24 mouse cellular contexts compared by ENCODE assay signal in the genomic region with DNA sequence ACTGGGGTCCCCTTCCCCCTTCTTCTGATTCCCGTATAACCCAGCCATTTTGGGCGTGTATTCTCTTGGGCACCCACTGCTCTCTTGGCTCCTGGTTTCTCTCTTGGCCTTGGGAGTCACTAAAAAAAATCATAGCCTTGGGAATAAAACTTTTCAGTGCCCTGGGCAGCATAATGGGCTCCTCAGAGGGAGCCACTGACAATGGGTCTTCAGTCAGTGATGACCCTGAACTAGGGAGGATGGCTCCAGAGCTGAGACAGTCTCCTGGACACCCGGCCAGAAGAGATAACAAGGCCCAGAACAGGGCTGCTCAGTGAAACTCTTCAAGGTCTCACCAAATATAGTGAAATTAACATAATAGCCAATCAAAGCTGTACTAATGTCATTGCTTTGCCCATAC. TPM values are rescaled to one million over a fixed set of nuclear protein-coding genes. Genes with fewer than 3 reads are reported as not detected.
"Had no signal": no experiment of that assay in that cellular context is flagged by ENCODE, and none has a peak within 500 bp of the region (broad histone marks: within the 10 kb centered on the region; RNA-seq: fewer than 3 reads in every experiment).

No protein-coding gene starts in this region.

- DNase-seq: lung, adult 18-20 months; lung, embryonic 14.5 days; lung, postnatal 10 days; lung, postnatal 4 days; midbrain, embryonic 14.5 days; retina, postnatal 1 day; right cerebral cortex, adult 18-20 months; right cerebral cortex, postnatal 25 days; right cerebral cortex, postnatal 4 days; spleen, adult 18-20 months; thymus, adult 18-20 months; thymus, postnatal 14 days; thymus, postnatal 36 days had no signal

- H3K27ac ChIP-seq: liver, embryonic 12.5 days; liver, embryonic 14.5 days; midbrain, embryonic 10.5 days; midbrain, embryonic 12.5 days; neural tube, embryonic 13.5 days; neural tube, embryonic 15.5 days had no signal

- H3K4me3 ChIP-seq: liver, embryonic 12.5 days; midbrain, embryonic 10.5 days; midbrain, embryonic 12.5 days; myocyte; neural tube, embryonic 13.5 days; neural tube, embryonic 15.5 days had no signal

- H3K36me3 ChIP-seq: liver, embryonic 12.5 days; midbrain, embryonic 10.5 days; midbrain, embryonic 12.5 days; neural tube, embryonic 13.5 days; neural tube, embryonic 15.5 days had no signal

- H3K9me3 ChIP-seq: liver, embryonic 12.5 days; midbrain, embryonic 10.5 days; midbrain, embryonic 12.5 days; neural tube, embryonic 15.5 days had no signal

- ATAC-seq: liver, embryonic 12.5 days; midbrain, embryonic 16.5 days had no signal

- H3K4me2 ChIP-seq: liver, embryonic 12.5 days; lung, embryonic 14.5 days; midbrain, embryonic 12.5 days; neural tube, embryonic 13.5 days; neural tube, embryonic 15.5 days had no signal

- H3K9ac ChIP-seq: liver, embryonic 12.5 days; liver, embryonic 14.5 days; lung, embryonic 14.5 days; midbrain, embryonic 12.5 days; neural tube, embryonic 13.5 days; neural tube, embryonic 15.5 days had no signal

- H3K27me3 ChIP-seq: liver, embryonic 12.5 days; midbrain, embryonic 12.5 days; neural tube, embryonic 13.5 days; neural tube, embryonic 15.5 days had no signal

- H3K4me1 ChIP-seq: liver, embryonic 12.5 days; midbrain, embryonic 10.5 days; midbrain, embryonic 12.5 days; neural tube, embryonic 13.5 days; neural tube, embryonic 15.5 days had no signal

RNA-seq across cellular contexts. Expression of a gene that starts 29.5 kb away (rescaled TPM):
- total RNA-seq: megakaryocyte, adult 5-6 weeks; megakaryocyte-erythroid progenitor cell, adult 5-6 weeks had no signal
- polyA plus RNA-seq: midbrain, embryonic 10.5 days; midbrain, embryonic 12.5 days; midbrain, embryonic 14.5 days; midbrain, embryonic 16.5 days; myocyte; neural tube, embryonic 11.5 days; neural tube, embryonic 13.5 days; neural tube, embryonic 15.5 days had no signal

RNA-seq across cellular contexts. Expression of a gene that starts 55.0 kb away (rescaled TPM):
- total RNA-seq: megakaryocyte, adult 5-6 weeks; megakaryocyte-erythroid progenitor cell, adult 5-6 weeks had no signal
- polyA plus RNA-seq: myocyte had no signal
